Mouse (Mus musculus): ENCODE data around the gene Fgf6.

Gene Fgf6

GRCm38 (mm10) chr6:127014906-127015770 is at the start of gene Fgf6:
TSS of gene Fgf6 (plus strand) at chr6:127015586.
- DNase-seq (ENCODE audit: low spot score in 2 of 2): no peak

- peak in 1 of 2 experiments; percentile 12 for DNase-seq (ENCODE audit: low spot score in 2 of 2)
Measured at GRCm38 (mm10) chr6:126966241-126967026, 49.0 kb upstream of the Fgf6 start.

DNA sequence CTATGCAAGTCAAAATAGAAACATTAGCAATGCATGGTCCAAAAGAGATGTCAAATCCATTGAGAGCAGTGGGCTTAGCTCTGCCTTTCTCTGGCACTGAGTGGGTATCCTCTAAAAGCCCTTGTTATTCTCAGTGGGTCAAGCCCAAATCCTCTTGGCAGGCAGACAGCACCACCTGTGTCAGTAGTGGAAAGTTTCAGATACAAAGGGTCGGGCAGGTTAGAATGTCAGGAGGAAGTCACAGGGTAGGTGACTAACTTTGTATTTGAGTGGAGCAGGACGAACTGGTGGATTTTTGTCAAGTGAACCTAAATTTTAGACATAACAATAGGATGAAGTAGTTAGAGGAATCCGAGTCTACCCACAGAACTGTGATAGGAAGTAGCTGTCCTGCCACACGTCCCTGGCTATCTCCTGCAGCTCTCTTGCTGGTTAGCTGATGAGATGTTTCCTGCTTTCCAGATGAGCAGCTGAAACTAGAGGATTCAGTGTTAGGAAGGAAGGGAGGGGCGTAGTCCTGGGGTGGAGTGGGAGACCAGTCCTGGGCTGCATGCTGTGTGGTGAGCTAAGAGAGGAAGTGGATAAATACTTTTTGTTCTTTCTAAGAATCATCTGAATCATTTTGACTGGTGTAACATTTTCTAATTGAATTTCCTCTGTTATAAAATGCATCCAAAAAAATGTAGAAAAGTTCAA is 33.7 kb upstream of the Fgf6 start:
- no peak for DNase-seq (ENCODE audit: low spot score in 2 of 2)

- no peak for DNase-seq (ENCODE audit: low spot score in 2 of 2)
Measured at GRCm38 (mm10) chr6:126993676-126994075, 21.7 kb upstream of the Fgf6 start.

DNA sequence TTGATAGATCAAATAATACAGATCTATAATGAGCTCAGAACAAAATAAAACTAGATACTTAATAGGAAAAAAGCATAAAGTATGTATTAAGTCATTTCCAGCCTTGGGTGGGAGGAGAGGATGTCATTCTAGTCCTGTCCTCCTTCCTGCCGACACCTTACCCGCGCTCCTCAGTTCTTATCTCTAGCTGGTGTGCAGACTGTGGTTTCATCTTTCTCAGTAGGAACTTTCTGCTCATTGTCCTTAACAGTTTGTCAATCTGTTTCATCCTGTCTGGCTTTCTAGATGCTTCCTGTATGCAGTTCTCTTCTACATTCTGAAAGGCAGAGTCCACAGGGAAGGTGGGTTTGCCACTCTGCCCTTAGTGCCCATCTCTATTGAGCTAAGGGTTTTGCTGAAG is 19.9 kb upstream of the Fgf6 start:
- no peak for DNase-seq (ENCODE audit: low spot score in 2 of 2)

- no peak for DNase-seq (ENCODE audit: low spot score in 2 of 2)
Measured at GRCm38 (mm10) chr6:126996399-126996798, 19.0 kb upstream of the Fgf6 start.

- no peak for DNase-seq (ENCODE audit: low spot score in 2 of 2)
Measured at GRCm38 (mm10) chr6:127005646-127006045, 9.7 kb upstream of the Fgf6 start.

DNA sequence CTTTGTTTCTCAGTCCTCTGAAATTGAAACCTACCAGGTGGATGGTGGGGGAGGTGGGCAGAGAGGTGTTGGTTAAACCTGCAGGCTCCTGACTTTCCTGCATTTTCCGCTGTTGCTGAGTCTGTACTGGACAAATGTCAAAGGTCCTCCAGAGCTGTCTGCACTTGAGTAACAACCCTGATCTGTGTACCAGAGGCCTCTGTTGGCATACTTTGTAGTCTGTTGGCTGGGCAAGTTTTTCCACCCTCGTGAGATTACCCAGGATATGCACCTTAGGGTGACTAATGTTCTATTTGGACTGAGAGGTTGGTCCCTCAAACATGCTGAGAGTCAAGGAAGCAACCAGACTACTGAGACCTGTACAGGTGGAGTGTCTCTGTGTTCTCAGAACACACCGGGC is 8.8 kb upstream of the Fgf6 start:
- no peak for DNase-seq (ENCODE audit: low spot score in 2 of 2)

DNA sequence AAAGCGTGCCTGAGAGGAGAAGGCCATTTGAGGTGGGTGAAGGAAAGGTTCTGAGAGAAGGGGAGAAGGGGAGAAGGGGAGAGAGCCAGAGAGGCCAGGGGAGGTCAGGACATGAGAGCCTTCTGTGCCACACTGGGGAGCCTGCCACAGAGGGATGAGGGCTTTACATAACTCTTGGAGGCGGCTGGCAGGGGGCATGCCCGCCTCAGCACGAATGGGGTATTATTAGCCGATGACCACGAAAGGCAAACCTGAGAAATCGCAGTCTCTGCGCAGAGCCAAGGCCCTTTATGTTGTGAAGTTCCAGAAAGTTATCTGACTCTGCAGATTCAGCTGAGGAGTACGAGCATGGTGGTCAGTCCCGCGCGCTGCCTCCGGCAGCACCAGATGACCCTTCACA is 5.4 kb upstream of the Fgf6 start:
- no peak for DNase-seq (ENCODE audit: low spot score in 2 of 2)

DNA sequence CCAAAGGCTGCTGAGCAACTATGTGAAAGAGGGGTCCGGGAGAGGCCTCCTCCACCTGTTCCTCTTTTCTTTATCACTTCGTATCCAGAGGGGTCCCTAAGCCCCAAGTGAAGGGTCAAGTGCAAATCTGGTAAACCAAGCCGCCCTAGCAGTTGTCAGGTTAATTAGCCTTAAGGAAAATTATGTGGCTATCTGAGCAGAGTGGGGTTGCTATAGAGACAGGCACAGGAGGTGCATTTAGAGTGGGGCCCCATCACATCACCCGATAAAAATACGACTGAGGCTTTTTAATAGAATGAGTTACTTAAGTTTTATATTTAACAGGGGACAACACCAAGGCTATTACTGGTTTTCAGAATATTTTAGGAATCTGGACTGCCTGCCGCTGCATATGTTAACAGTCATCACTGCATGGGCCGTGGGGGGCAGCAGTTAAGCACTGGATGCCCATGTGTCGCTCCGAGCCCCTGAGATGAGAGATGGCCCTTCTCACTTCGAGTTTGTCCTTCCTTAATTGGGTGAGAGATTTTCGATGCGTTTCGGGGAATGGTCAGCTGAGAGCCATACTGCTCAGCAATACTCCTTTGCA is 3.3 kb upstream of the Fgf6 start:
- DNase-seq (ENCODE audit: low spot score in 2 of 2): no peak

- DNase-seq (ENCODE audit: low spot score in 2 of 2): no peak
Measured at GRCm38 (mm10) chr6:127019254-127019653, 3.9 kb downstream of the Fgf6 start.

DNA sequence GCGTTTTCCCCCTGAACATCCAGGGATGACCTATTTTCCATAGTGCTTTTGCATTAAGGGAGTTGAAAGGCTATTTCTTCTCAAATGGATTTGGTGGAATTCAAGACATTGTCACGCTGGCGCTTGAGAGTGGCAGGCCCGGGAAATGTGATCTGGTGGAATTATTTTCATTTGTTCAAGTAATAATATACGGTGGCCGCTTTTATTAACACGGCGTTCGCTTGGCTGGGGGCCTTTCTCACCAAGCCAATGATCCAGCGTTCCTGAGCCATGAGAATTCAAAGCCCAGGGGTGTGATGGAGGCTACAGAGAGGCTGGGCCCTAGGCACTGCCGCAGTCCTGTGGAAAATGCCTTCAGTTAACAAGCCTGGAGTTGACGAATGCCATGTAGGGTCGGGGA is 5.0 kb downstream of the Fgf6 start:
- DNase-seq (ENCODE audit: low spot score in 2 of 2): no peak

DNA sequence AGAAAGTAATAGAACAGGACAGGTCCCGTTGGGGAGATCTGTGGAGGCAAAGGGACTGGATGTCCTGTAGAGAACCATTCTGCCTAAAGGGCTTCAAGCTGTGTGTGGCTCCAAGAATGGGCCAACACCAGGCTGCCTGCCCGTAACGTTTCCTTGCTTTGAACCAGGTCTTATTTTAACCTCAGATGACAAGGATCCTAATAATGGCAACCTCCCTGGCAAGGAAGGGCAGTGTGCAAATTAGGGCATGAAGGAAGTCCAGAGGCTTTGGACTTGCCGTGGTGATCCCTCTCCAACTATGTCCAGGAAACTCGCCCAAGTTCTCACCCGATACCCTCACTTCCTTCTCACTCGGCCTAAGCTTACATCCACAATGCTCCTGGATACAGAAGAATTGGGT is 9.4 kb downstream of the Fgf6 start:
- no peak for DNase-seq (ENCODE audit: low spot score in 2 of 2)

GRCm38 (mm10) chr6:127034760-127035159 is 19.4 kb downstream of the Fgf6 start:
- DNase-seq (ENCODE audit: low spot score in 2 of 2): no peak

DNA sequence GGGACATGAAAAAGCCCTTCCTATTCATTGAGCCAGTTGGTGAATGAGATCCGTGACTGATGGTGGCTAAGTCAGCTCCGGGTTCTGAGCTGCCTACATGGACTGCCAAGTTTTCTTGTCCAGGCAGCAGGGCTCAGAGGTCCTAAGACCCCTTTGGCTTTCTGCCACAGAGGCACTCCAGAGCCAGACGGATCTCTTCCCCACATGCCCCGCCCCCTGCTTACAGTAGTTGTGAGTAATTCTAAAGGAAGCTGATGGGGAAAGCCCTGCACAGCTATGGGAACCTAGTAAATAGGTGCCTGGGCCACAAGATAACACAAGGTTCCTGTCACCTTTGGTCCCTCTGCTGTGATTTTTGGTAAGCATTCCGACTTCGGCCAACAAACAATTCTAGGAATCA is 29.5 kb downstream of the Fgf6 start:
- no peak for DNase-seq (ENCODE audit: low spot score in 2 of 2)

- no peak for DNase-seq (ENCODE audit: low spot score in 2 of 2)
Measured at GRCm38 (mm10) chr6:127050847-127051246, 35.5 kb downstream of the Fgf6 start.

GRCm38 (mm10) chr6:127056990-127057588 is 41.7 kb downstream of the Fgf6 start:
- DNase-seq (ENCODE audit: low spot score in 2 of 2): no peak

GRCm38 (mm10) chr6:127059975-127060374 is 44.6 kb downstream of the Fgf6 start:
- DNase-seq (ENCODE audit: low spot score in 2 of 2): peak in 1 of 2 experiments; percentile 8

- peak in 1 of 2 experiments; percentile 15 for DNase-seq (ENCODE audit: low spot score in 2 of 2)
Measured at GRCm38 (mm10) chr6:127063915-127064314, 48.5 kb downstream of the Fgf6 start.

DNA sequence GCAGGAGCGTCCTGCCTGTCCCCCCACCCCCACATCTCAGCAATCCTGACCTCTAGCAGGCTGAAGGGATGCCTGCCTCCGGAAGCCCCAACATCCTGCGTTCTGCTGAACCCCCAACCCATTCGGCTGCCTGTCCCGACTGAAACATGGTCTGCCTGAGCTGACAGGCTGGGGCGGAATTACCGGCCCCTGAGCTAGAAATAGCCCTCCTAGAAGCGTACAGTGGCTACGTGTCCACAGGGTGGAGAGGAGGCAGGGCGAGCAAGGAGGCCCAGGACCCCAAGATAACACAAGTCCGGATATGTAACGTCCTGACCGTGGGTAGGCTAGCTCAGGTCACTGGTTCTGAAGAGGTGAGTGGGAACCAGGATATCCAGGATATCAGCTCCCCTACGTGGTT is 49.4 kb downstream of the Fgf6 start:
- DNase-seq (ENCODE audit: low spot score in 2 of 2): no peak

DNA sequence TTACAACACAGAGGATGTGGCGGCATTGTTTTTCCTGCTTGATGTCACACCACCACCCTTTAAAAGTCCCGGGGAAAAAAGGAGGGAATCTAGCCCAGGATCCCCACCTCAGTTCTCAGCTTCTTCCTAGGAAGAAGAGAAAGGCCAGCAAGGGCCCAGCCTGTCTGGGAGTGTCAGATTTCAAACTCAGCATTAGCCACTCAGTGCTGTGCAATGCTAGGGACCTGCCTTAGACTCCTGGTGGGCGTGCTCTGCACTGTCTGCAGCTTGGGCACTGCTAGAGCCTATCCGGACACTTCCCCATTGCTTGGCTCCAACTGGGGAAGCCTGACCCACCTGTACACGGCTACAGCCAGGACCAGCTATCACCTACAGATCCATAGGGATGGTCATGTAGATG is 57.4 kb downstream of the Fgf6 start, which contains the start of gene Fgf23:
Gene Fgf23 (plus strand): TSS at position 86 of the 400 bp plus-strand sequence.
- DNase-seq (ENCODE audit: low spot score in 2 of 2): no peak
